Mouse (Mus musculus) neural tube, embryonic 10.5 days (tissue): ENCODE measurements at regions not wholly inside any gene's neighbourhood (a gene's known extent, or its start where the extent isn't known, plus 50 kb on each side); places are given as distances from the start of the nearest gene placed in this dataset.

ENCODE experiments used
- DNase-seq: peaks from one replicate; pipeline ENCODE4 v3.0.0-alpha.2; 2017; ENCODE audit warnings: low spot score; ENCODE audit errors: extremely low spot score

- DNase-seq: no peak
These were observed 77.1 kb downstream of the Utp18 start for GRCm38 (mm10) chr11:93808431-93808830.

DNA sequence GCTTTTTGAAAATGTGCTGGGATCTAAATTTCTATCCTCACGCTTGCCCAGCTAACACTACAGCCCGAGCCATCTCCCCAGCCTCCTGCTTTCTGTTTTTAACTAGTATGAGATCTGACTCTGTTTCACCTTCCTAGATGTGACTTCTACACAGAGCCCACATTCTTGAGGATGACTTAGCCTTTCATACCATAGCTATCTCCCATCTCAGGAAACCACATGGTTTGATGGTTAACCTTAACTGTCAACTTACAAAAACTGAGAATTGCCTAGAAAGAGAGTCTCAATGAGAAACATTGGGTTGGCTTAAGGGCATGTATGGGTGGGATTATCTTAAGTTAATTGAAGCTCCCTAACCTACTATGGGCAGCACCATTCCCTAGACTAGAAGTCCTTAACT, 78.4 kb downstream of the Utp18 start:
- DNase-seq: no peak

- DNase-seq: no peak
These were observed 114.2 kb downstream of the Utp18 start for GRCm38 (mm10) chr11:93771143-93771940.

GRCm38 (mm10) chr11:93765961-93766360, 119.6 kb downstream of the Utp18 start:
- no peak for DNase-seq

DNA sequence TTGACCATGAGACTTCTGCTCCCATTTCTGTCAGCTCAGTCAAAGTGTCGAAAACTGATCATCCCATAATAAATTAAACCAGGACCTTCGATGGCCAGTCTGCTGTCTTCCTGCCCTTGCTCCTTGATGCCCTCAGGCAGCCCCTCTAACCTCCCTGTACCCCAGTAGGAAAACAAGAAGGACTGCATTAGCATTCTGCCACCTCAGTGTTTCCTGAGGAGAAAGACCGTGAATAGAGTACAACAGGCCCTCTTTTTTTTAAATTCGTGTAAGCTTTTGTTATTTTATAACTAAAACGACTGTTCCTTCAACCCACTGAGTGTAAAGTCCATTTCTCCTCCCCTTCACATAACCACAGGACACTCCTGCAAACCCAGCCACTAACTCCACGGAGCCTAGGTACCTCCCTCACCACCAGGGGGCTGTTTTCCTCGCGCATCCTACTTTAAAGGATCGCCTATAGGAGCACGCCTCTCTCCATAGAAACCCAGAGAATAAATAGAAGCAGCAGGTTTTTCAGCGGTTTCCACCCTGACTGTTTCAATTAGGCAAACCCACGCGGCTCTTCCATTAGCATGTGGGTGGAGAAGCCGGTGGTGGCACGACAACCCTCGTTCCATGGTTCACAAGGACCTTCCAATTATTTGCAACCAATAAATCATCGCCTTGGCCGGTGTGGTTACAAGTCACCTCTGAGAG, 122.6 kb downstream of the Utp18 start:
- DNase-seq: peak; percentile 48

- DNase-seq: no peak
These were observed 127.7 kb downstream of the Utp18 start for GRCm38 (mm10) chr11:93757825-93758224.

DNA sequence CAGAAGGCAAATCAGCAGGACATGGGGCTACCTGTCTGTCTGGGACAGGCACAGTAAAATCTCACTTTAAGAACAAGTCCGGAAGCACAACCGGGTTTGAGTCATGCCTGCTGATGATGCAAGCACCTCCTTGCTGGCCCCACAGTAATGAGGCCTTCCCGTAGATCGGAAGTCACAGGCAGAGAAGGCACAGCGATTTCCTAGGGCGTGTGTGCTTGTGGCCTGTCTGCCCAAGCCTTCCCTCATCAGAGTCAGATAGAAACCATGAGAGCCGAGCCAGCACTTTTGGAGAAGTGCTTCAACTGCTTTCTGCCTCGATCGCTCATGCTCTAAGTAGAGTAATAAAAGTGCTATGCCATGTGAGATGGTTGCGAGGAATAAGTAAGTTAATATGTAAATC, 148.9 kb downstream of the Utp18 start:
- no peak for DNase-seq

DNA sequence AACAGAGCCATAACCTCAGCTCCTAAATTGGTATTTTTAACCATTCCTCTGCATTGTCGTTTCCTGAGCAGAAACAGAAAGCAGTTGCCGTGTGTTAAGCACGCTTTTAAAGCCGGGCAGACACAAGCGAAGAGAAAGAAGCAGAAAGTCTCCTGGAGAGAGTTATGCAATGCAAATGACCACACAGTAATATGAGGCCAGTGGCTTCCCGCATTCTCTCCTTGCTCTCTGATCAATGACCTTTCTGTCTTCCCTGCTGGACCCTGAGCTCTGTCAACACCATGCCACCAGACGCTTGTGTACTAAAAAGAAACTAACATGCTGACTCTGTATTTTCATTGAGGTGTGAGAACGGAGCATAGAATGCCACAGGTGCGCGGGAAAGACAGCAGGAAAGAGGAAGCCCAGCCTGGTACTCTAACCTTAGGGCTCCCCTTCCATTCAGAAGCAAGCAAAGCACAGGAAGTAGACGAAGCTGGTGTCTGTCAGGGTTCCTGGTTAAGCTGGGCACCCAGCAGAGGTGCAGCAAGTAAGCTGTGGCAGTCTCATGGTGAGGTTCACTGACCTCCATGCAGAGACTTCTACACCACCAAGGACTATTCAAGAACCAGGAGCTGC, 151.9 kb downstream of the Utp18 start:
- DNase-seq: no peak

DNA sequence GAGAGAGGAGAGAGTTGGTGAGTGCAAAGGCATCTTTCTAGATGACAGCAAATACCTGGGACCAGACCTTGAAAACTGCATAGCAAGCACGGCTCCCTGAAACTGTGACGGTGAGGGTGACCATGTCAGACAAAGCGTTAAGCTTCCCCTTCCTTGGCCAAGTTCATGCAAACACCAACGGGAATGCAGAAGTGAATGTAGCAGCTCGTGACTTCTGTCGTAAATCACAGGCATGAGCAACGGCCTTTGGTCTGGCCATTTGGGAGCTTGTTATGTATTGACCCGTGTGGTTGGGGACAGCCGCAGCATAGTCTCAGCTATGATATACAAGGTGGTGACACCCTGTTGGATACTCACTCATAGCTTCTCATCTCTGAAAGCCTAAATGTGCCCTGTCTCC, 156.4 kb downstream of the Utp18 start:
- DNase-seq: no peak

DNA sequence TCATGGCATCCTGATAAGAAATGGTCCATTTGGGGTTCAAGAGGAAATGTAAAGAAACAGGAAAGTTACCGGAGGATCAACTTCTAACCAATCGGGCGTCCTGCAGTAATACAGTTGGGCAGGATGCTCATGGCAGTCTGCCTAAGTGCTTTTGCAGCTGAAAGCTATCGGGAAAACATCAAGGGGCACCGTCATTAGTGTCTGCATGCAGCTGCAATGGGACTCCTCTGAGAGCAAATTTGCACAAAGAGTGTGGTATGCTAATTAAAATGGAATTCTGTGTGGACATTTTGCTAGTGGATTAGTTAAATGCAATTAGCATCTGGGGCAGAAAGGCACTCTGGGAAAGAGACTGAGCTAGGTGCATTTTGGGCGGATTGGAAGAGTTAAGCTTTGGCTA, 160.3 kb downstream of the Utp18 start:
- no peak for DNase-seq

- no peak for DNase-seq
These were observed 166.4 kb downstream of the Utp18 start for GRCm38 (mm10) chr11:93719141-93719540.

- no peak for DNase-seq
These were observed 175.9 kb downstream of the Utp18 start for GRCm38 (mm10) chr11:93709686-93710085.

GRCm38 (mm10) chr11:93696982-93697541, 188.5 kb downstream of the Utp18 start:
- DNase-seq: no peak

DNA sequence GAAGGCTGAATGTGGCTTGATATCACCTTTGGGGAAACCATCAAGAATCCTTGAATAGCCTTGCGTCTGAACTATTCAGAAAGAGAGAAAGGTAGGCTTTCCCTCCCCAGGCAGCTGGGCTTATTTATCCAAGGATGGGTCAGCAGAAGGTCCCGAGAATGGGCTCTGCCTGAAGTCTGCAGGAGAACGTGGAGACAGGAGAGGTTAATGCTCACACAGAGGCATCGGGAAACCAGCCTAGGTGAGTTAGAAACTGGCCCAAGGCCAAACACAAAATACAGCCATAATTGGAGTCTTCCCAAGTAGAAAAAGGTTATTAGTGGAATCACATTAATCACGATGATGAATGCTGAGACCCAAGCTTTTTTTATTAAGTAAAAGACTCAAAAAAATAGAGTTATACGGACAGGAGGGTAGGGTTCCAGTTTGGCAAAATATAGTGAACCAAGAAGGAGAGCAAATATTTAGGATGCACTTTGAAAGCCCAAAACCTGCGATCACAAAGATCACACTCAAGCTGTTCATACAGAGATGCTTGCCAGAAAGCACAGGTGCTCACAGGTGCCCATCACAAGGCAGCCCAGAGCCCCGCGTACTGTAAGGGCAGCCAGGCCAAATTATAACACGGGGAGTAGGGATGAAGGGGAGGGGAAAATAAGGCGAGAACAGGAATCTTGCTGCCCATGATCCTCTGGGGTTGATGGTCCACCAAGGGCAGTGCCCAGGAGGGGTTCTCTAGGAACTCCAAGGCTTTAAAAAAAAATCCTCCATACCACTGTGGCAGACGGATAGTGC, 189.3 kb downstream of the Utp18 start:
- DNase-seq: no peak

DNA sequence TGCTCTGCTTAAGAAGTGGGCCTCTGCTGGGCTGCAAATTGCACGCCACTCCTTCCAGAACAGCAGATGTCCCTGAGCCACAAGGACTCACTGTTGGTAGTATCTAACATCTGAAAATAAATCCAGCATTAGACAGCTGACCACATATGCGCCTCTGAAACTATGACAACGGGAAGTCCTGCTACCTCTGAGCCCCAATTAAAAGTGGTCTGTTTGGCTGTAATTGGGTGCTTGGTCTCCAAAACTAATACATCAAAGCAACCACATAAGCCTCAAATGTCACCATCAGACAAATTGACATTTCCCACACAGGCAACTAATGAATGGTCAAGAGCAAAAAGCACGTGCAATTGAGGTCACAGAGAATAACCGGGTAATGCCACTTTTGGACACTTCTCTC, 201.9 kb downstream of the Utp18 start:
- no peak for DNase-seq

GRCm38 (mm10) chr11:93676299-93676698, 209.3 kb downstream of the Utp18 start:
- DNase-seq: no peak

GRCm38 (mm10) chr11:93672025-93672424, 213.5 kb downstream of the Utp18 start:
- DNase-seq: no peak

DNA sequence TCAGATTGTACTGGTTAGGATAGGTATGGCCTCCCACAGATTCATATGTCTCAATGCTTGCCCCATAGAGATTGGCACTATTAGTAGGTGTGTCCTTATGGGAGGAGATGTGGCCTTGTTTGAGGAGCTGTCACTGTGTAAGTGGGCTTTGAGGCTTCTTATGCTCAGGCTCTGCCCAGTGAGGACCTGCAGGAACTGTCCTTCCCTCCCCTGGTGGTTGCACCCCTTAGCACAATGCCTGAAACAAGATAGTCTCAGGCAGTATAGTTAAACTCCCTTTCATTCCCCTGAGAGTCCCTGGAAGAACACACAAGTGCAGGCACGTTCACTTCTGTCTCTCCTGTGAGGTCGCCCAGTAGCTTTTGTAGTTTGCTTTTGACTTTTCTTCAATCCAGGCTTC, 223.9 kb downstream of the Utp18 start:
- DNase-seq: no peak

DNA sequence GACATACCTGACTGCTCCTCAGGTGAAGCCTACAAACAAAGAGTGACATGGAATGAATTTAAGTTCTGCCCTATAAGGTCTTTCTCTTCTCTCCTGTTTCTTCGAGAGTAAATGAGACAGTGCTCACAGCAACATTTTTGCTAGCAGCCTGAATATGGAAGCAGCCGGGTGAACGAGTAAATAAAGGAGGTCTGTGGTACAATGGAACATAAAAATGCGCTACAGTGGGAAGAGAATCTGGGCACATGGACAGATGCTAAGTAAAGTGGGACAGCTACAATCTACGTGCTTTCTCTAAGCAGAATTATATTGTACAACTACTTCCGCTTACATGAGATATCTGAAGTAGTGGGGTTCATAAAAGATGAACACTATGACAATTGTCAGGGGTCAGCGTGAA, 225.2 kb downstream of the Utp18 start:
- DNase-seq: no peak

GRCm38 (mm10) chr11:93658719-93659118, 226.8 kb downstream of the Utp18 start:
- DNase-seq: no peak

- no peak for DNase-seq
These were observed 229.8 kb downstream of the Utp18 start for GRCm38 (mm10) chr11:93655602-93656239.
